Mouse (Mus musculus): Measurements from ENCODE around the gene Rara.
"Not testable (repeated sequence)": the region's sequence is repeated elsewhere in the genome, so short reads cannot be mapped to it uniquely, and the experiment has no call there.

Rara gene

DNA sequence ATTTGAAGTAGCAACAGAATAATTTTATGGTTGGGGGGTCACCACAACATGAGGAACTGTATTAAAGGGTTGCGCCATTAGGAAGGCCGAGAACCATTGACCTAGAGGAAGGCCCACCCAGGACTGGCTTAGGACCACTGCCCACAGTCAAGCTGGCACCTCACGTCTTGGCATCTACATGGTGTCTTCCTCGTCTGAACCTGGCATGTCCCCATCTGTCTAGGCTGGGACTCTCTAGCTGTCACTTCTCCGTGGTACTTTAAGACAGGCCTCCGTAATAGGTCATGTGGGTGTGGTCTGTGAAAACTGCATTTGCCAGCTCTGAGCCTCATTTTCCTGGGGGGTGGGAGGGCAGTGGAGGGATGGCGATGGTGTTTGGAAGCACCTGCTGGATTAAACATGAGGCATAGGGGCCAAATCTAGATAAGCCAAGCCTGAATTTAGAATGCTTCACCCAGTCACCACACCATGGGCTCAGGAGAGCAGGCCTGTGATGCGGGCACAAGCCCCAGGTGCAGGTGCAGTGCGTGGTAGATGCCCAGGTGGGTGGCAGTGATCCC is 45.3 kb downstream of the Rara start:
- in situ Hi-C loops (cut with MboI; ENCODE audit: low pct_unique_long_range_greater_than_20kb in 1 of 2, low sequenced_read_pairs in 2 of 2, unreplicated experiment in 1 of 2): loop anchor here (5.0 to 10.0 kb wide), 4 partner anchors 36 to 182 kb away; partner anchors contain the start of genes Ccr7 (in 1 of the 2) and Rara (in 1 of the 2)

DNA sequence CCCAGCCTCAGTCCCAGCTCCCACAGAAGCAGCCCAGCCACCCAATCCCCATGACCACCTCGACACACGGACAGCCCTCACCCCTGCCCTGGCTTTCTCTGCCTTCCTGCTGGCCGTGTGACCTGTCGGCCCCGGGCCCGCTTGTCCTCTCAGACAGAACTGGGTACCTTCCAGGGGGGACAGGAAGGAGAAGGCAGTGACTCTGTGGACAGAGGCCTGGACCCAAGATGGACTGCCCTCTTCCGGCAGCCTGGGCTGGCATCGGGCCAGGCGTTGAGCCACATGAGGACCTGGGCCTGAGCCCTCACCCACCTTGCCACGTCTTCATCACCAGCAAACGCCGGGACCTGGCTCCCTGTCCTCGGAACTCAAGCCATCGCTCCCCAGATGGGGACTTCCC is 46.0 kb downstream of the Rara start:
- in situ Hi-C loops (cut with MboI; ENCODE audit: low pct_unique_long_range_greater_than_20kb in 1 of 2, low sequenced_read_pairs in 2 of 2, unreplicated experiment in 1 of 2): loop anchor here (5.0 to 10.0 kb wide), 4 partner anchors 36 to 181 kb away; partner anchors contain the start of genes Ccr7 (in 1 of the 2) and Rara (in 1 of the 2)

- in situ Hi-C loops (cut with MboI; ENCODE audit: low pct_unique_long_range_greater_than_20kb in 1 of 2, low sequenced_read_pairs in 2 of 2, unreplicated experiment in 1 of 2): loop anchor here (5.0 to 10.0 kb wide), 4 partner anchors 37 to 181 kb away; partner anchors contain the start of genes Ccr7 (in 1 of the 2) and Rara (in 1 of the 2)
These were observed 46.6 kb downstream of the Rara start for GRCm38 (mm10) chr11:98974213-98974612.

DNA sequence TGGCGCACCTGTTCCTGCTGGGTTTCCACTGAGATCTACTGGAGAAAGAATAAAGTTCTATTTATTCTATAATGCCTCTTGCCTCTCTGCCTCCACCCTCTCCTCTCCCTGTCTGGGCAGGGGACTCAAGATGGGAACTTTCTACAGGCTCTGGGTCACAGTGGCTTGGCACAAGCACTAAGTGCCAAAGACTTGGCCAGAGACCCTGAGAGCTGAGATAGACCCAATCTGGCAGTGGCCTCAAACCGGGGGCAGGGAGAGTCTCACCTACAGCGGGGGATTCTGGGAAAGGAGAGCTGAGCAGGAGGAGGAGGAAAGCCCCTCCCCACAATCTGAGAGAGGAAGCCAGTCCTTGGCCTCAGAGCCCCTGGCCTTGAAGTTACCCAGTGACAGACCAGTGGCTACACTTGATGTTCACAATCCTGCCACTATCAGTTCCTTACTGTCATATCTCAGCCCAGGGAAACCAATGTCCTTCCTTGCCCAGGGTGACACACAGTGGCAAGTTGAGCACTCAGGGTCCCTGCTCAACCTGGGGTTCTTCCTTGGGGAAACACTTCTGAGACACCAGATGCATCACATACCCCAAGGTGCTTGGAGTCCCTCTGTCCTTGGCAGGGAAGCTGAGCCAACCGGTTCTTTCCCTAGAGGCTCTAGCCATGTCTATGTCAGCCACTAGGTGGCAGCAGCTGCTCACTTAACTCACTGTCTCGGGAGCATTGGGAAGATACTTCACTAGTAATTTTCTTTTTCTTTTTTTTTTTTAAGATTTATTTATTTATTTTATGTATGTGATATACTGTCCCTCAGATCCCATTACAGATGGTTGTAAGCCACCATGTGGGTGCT is 47.5 kb downstream of the Rara start:
- in situ Hi-C loops (cut with MboI; ENCODE audit: low pct_unique_long_range_greater_than_20kb in 1 of 2, low sequenced_read_pairs in 2 of 2, unreplicated experiment in 1 of 2): loop anchor here (5.0 to 10.0 kb wide), 4 partner anchors 38 to 180 kb away; partner anchors contain the start of genes Ccr7 (in 1 of the 2) and Rara (in 1 of the 2)

DNA sequence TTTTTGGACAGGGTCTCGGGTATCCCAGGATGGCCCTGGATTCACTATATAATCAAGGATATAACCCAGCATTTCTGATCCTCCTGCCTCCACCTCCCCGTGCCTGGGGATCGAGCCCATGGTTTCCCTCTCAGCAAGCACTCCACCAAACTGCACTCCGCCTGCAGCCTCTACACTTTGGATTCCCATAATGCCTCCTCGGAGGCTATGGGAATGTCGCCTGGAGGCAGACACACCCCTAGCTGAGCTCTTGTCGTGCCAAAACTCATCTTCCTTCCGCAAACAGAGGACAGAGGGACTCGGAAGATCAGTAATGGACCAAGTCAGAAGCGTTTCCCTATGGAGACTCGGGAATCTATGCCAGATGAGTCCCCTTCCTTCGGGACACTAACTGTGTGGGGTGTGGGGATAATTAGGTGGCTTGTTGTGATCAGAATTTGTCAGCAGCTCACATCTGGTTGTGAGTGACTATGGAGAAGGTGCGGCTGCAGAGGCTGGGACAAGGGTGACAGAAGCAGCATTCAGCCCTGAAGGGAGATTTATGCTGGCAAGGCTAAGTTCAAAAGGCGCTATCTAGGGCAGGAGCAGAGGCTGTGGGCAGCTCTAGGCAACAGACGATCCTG is 51.0 kb downstream of the Rara start:
- in situ Hi-C loops (cut with MboI; ENCODE audit: low pct_unique_long_range_greater_than_20kb in 1 of 2, low sequenced_read_pairs in 2 of 2, unreplicated experiment in 1 of 2): loop anchor here in 1 of 2 experiments (10.0 kb wide), 2 partner anchors 64 to 176 kb away; partner anchors contain the start of gene Ccr7

DNA sequence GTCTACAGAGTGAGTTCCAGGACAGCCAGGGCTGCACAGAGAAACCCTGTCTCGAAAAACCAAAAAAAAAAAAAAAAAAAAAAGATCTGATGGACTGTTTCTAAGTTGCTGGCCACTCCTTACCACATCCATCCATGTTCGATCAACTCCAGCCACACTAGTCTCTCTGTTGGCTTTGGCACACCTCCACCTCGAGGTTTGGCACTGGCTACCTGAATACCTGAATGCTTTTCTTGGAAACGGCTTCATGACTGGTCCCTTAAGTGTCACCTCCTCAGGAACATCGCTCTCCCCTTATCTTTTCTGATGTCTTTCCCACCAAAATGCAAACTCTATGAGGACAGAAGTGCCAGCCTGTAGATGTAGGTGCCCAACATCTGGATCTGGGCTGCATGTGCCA is 51.7 kb downstream of the Rara start:
- in situ Hi-C loops (cut with MboI; ENCODE audit: low pct_unique_long_range_greater_than_20kb in 1 of 2, low sequenced_read_pairs in 2 of 2, unreplicated experiment in 1 of 2): loop anchor here in 1 of 2 experiments (10.0 kb wide), 2 partner anchors 65 to 175 kb away; partner anchors contain the start of gene Ccr7

- in situ Hi-C loops (cut with MboI; ENCODE audit: low pct_unique_long_range_greater_than_20kb in 1 of 2, low sequenced_read_pairs in 2 of 2, unreplicated experiment in 1 of 2): no loop called here
These were observed 53.8 kb downstream of the Rara start for GRCm38 (mm10) chr11:98981289-98981996.

GRCm38 (mm10) chr11:98981997-98982772 is 54.6 kb downstream of the Rara start:
- in situ Hi-C loops (cut with MboI; ENCODE audit: low pct_unique_long_range_greater_than_20kb in 1 of 2, low sequenced_read_pairs in 2 of 2, unreplicated experiment in 1 of 2): no loop called here

GRCm38 (mm10) chr11:98982773-98983133 is 55.1 kb downstream of the Rara start, which contains the start of gene Gjd3:
Gene Gjd3, minus strand, starts transcription at chr11:98983016.
- in situ Hi-C loops (cut with MboI; ENCODE audit: low pct_unique_long_range_greater_than_20kb in 1 of 2, low sequenced_read_pairs in 2 of 2, unreplicated experiment in 1 of 2): no loop called here

DNA sequence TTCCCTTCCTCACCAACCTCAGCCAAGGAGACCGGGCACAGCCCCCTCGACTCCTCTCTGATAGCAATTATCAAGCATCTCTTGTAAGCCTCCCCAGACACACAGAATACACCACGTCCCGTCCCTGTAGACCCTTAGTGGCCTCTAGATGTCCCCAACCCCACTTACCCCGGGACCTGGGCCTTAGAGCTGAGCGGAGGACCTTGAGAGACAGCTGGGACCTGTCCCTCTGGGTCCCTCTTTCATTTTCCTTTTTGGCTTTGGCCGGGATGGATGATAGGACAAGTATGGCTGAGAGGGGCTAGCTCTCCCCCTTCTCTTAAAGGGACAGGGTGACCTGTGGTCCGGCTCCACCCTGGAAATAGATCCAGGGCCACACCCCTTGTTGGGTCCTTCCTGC is 55.9 kb downstream of the Rara start:
- in situ Hi-C loops (cut with MboI; ENCODE audit: low pct_unique_long_range_greater_than_20kb in 1 of 2, low sequenced_read_pairs in 2 of 2, unreplicated experiment in 1 of 2): no loop called here

DNA sequence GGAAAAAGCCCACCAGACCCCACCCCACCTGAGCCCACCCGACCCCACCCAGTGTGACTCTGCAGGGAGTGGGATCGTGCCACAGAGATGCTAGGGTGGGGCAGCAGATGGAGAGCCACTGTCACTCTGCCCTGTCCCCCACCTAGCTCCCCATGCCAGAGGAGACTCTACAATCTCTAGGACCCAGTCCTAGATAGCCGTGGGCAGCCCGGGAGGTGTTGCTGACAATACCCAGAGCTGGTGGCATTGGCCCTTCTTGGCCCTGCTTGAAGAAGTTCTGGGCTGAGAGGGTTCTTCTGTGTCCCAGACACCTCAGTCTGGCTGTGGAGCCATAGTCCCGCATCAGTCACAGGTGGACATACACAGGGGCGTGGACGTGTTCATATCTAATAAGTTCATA is 57.9 kb downstream of the Rara start:
- in situ Hi-C loops (cut with MboI; ENCODE audit: low pct_unique_long_range_greater_than_20kb in 1 of 2, low sequenced_read_pairs in 2 of 2, unreplicated experiment in 1 of 2): no loop called here

GRCm38 (mm10) chr11:98988260-98988659 is 60.6 kb downstream of the Rara start:
- in situ Hi-C loops (cut with MboI; ENCODE audit: low pct_unique_long_range_greater_than_20kb in 1 of 2, low sequenced_read_pairs in 2 of 2, unreplicated experiment in 1 of 2): not testable (repeated sequence)

DNA sequence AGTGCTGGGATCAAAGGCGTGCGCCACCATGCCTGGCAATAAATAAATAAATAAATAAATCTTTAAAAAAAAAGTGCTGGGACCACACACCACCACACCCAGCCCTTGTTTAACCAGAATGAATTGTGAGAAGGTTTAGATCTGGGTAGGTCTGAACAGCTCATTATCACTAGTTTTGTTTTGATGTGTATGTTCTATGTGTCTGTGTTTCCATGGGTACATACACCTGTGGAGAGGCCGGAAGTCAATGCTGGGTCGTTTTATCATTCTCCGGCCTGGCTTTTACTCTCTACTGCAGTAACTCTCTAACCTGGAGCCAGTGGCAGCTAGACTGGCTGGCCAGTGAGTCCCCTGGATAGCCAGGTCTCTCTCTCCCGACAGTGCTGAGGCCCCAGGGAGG is 63.2 kb downstream of the Rara start:
- in situ Hi-C loops (cut with MboI; ENCODE audit: low pct_unique_long_range_greater_than_20kb in 1 of 2, low sequenced_read_pairs in 2 of 2, unreplicated experiment in 1 of 2): no loop called here

GRCm38 (mm10) chr11:98995987-98996386 is 68.4 kb downstream of the Rara start:
- in situ Hi-C loops (cut with MboI; ENCODE audit: low pct_unique_long_range_greater_than_20kb in 1 of 2, low sequenced_read_pairs in 2 of 2, unreplicated experiment in 1 of 2): no loop called here

GRCm38 (mm10) chr11:98997659-98998058 is 70.0 kb downstream of the Rara start:
- in situ Hi-C loops (cut with MboI; ENCODE audit: low pct_unique_long_range_greater_than_20kb in 1 of 2, low sequenced_read_pairs in 2 of 2, unreplicated experiment in 1 of 2): no loop called here

DNA sequence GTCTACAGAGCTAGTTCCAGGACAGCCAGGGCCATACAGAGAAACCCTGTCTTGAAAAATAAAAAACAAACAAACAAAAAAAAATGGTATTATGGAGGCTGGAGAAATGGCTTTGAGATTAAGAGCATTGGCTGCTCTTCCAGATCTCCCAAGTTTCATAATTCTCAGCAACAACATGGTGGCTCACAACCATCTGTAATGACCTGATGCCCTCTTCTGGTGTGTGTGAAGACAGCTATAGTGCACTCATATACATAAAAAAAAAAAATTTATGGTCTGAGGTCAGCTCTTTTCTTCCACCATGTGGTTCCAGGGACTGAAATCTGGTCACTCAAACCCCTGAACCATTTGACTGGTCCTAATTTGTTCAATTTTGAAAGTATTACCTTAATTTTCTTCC is 71.2 kb downstream of the Rara start:
- in situ Hi-C loops (cut with MboI; ENCODE audit: low pct_unique_long_range_greater_than_20kb in 1 of 2, low sequenced_read_pairs in 2 of 2, unreplicated experiment in 1 of 2): no loop called here

DNA sequence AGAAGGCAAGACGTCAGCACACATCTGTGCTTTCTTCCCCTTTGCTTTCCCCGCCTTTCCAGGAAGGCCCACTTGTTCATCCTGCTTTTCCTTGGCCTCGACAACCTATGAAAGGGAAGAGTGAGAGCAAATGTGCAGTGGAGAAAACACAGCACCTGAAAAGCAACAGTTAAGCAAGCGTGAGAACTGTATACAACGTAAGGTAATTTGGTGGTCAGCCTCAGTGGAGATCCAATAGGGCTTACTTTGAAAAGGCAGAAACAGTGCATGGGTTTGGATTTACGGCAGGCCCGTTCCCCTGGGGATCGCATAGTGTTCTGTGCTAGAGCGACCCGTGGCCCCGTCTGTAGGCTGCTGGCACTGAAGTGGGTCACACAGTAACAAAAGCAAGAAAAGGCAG is 71.6 kb downstream of the Rara start:
- in situ Hi-C loops (cut with MboI; ENCODE audit: low pct_unique_long_range_greater_than_20kb in 1 of 2, low sequenced_read_pairs in 2 of 2, unreplicated experiment in 1 of 2): no loop called here

DNA sequence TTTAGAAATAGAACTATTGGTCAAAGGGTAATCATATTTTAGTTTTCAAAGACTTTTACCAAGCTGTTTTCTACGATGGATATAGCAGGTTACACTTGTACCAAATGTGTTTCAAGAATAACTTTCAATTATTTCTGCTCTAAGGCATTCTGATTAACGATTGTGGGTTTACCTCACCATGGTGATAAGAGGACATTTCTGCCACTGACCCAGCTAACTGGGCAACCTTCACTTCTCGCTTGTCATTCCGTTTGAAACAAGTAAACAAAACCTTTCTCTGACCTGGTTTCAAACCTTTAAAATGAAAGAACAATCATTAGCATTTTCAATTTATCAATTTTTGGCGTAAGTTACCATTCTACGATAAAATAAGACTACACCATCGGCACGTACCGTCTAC is 79.2 kb downstream of the Rara start:
- in situ Hi-C loops (cut with MboI; ENCODE audit: low pct_unique_long_range_greater_than_20kb in 1 of 2, low sequenced_read_pairs in 2 of 2, unreplicated experiment in 1 of 2): loop anchor here (10.0 to 25.0 kb wide), 4 partner anchors 92 to 1844 kb away; partner anchors contain the start of gene Tbkbp1 (in 1 of the 2)

Data from mouse embryonic stem cell (cell line).